Mouse (Mus musculus) midbrain, embryonic 16.5 days (tissue): Measurements from ENCODE around the gene Fibp. TPM values are rescaled to one million over a fixed set of nuclear protein-coding genes. Genes with fewer than 3 reads are reported as not detected.

Experiments
- ATAC-seq: fragments of 200-750 bp; cut with Nextera tagmentation; 2 replicates; pipeline ENCODE4 v1.8.0; 2017; ENCODE audit warnings: moderate TSS enrichment
- H3K27ac ChIP-seq: fragments of 300-500 bp; sonication (generic); 2 replicates; pipeline ENCODE4 v1.5.1; 2014; ENCODE audit warnings: mild to moderate bottlenecking, low read length, mixed read lengths
- H3K27me3 ChIP-seq: fragments of 300-500 bp; sonication (generic); 2 replicates; pipeline ENCODE4 v1.6.1; 2014; ENCODE audit warnings: low read depth, low read length, mixed read lengths; ENCODE audit not compliant: control insufficient read depth, insufficient read depth
- H3K36me3 ChIP-seq: fragments of 300-500 bp; sonication (generic); 2 replicates; pipeline ENCODE4 v1.6.1; 2014; ENCODE audit warnings: mild to moderate bottlenecking, low read length, moderate library complexity, mixed read lengths; ENCODE audit not compliant: control insufficient read depth, insufficient read depth
- H3K4me1 ChIP-seq: fragments of 300-500 bp; sonication (generic); 2 replicates; pipeline ENCODE4 v1.6.1; 2014; ENCODE audit warnings: mild to moderate bottlenecking, low read length, mixed read lengths; ENCODE audit not compliant: control insufficient read depth, insufficient read depth
- H3K4me2 ChIP-seq: fragments of 300-500 bp; sonication (generic); 2 replicates; pipeline ENCODE4 v1.6.1; 2014; ENCODE audit warnings: mild to moderate bottlenecking, low read length, mixed read lengths
- H3K4me3 ChIP-seq: fragments of 300-500 bp; sonication (generic); 2 replicates; pipeline ENCODE4 v1.5.1; 2014; ENCODE audit warnings: low read depth, mild to moderate bottlenecking, low read length, moderate library complexity, mixed read lengths
- H3K9ac ChIP-seq: fragments of 300-500 bp; sonication (generic); 2 replicates; pipeline ENCODE4 v1.6.1; 2014; ENCODE audit warnings: low read depth, low read length, mixed read lengths
- H3K9me3 ChIP-seq: fragments of 300-500 bp; sonication (generic); replicated peaks from 2 replicates; pipeline ENCODE4 v1.6.1; 2014; ENCODE audit warnings: mild to moderate bottlenecking, low read length, mixed read lengths; ENCODE audit not compliant: control insufficient read depth, poor library complexity, severe bottlenecking
- WGBS: fragments of 180-500 bp; shearing (Covaris S2); extraction: QIAGEN DNeasy Blood & Tissue Kit; methylation state at CpG from one replicate; pipeline ENCODE4 v1.1.7; 2014; 5-methylcytosine and 5-hydroxymethylcytosine counted together
- polyA plus RNA-seq: library from polyadenylated mRNA; unstranded; fragments of >200 nt; fragmentation: Nextera tagmentation; extraction: Ambion mirVana; gene quantifications from 2 replicates; pipeline ENCODE4 v1.2.1, GENCODE M21; 2015

The Fibp gene
- polyA plus RNA-seq, 1 experiment from 2014 or later, result 178 TPM

- no peak for ATAC-seq
- Histone ChIP-seq H3K4me2 (no peak overlapping the region), H3K27me3 (no peaks in the 10 kb centered on the region), H3K9me3 (no peaks in the 10 kb centered on the region), H3K9ac (no peak overlapping the region), H3K36me3 (peaks cover 38% of the 10 kb centered on the region), H3K4me1 (peaks cover 16% of the 10 kb centered on the region), H3K4me3 (no peak overlapping the region; the same call in 1 of the 2 replicates), H3K27ac (no peak overlapping the region)
- WGBS, result 90% methylated on average over 16 of the region's 16 CpGs
Observed at GRCm38 (mm10) chr19:5496052-5496370, 35.6 kb downstream of the Fibp start.

DNA sequence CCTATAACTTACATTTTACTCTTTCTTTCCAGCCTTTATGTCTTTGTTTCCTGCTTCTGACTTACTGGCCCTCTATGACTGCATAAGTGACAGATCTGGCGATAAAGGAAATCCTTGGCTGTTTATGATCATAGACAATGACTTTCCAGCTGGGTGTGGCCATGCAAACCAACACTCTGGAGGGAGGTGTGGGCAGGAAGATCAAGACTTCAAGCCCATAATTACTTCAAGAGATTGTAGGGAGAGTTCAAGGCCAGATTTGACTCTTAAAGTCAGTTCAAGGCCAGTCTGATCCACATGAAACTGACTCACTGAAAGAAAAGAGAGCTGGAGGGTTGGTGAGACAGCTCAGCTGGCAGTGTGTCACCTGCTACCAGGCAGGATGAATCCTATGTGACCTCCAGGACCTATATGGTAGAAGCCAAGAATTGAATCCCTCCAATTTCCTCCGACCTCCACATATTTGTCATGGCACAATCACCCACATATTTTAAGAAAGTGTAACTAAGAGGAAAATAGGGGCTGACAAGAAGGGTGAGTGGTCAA is 40.0 kb downstream of the Fibp start:
- Histone ChIP-seq H3K27ac (no peak overlapping the region), H3K27me3 (no peaks in the 10 kb centered on the region), H3K4me3 (no peak overlapping the region), H3K9ac (no peak overlapping the region), H3K36me3 (peaks cover 28% of the 10 kb centered on the region), H3K4me1 (no peaks in the 10 kb centered on the region), H3K9me3 (no peaks in the 10 kb centered on the region), H3K4me2 (no peak overlapping the region)
- WGBS, result 95% methylated on average over 2 of the region's 2 CpGs
- no peak for ATAC-seq

DNA sequence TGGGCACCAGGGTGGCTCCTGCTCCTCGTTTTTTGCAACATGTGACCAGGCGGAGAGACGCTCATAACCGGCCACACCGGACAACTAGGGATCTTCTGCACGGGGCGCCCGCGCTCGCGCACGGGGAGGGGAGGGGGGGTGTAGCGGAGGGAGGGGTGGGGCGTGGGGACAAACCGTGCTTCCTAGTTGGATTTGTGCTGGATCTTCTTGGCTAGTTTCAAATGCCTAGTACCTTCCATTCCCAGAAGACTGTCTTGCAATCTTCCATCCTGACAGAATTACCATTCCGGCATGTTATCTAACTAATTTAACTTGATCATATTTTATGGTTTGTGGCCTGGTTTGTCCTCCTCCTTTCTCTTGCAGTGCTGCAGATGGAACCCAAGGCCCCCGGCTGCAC is 43.3 kb downstream of the Fibp start, which contains the start of gene 1700020D05Rik:
Gene 1700020D05Rik, minus strand, starts transcription at position 101 of the 400 bp plus-strand sequence.
- no peak within 1 kb of the TSS for H3K4me3 ChIP-seq
- no peaks in the 10 kb centered on the region for H3K9me3 ChIP-seq
- no peak within 1 kb of the TSS for H3K9ac ChIP-seq
- no peaks in the 10 kb centered on the region for H3K27me3 ChIP-seq
- 0 out of 2 replicates have a peak, but pooled peaks cover 7% of the 10 kb centered on the region for H3K36me3 ChIP-seq
- WGBS, result 65% methylated on average over 17 of the region's 17 CpGs
- peaks cover 2% of the 10 kb centered on the region; the same call in 1 of the 2 replicates for H3K4me1 ChIP-seq
- H3K4me2 ChIP-seq, result no peak within 1 kb of the TSS
- ATAC-seq, result no peak
- no peak within 1 kb of the TSS for H3K27ac ChIP-seq

- ATAC-seq, result peak; percentile 99
Observed at GRCm38 (mm10) chr19:5510031-5511026, 49.9 kb downstream of the Fibp start, which contains the start of gene Snx32. TSS of gene Snx32 (minus strand) at chr19:5510538.

DNA sequence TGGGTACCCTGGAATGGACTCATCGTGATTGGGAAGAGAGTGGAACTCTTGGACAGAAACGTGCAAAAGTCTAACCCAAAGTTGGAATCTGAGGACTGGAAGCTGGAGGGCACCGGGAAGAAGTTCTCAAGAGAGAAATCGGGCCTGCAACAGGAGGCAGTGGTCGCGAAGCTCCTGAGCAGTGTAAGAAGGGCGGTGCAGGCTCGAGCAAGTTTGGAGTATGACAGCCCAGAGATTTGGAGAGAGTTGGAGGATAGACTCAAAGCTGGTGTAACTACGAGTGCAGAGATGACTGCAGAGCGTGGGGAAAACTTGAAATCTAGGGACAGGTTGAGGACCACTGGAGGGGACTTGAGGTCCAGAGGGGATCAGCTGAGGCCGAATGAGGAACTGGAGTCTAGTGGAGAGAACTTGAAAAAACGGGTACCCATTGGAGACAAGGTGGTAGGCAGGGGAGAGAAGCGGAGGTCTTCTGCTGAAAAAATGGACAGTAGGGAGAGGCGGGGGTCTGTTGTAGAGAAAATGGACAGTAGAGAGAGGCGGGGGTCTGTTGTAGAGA is 50.7 kb downstream of the Fibp start:
- Histone ChIP-seq H3K9me3 (no peaks in the 10 kb centered on the region), H3K9ac (peak overlapping the region; percentile 63), H3K27me3 (no peaks in the 10 kb centered on the region), H3K4me3 (peak overlapping the region; percentile 64), H3K4me1 (peaks cover 19% of the 10 kb centered on the region), H3K4me2 (peak overlapping the region; percentile 91), H3K27ac (no peak overlapping the region; the same call in 1 of the 2 replicates), H3K36me3 (no peaks in the 10 kb centered on the region)
- WGBS, result 51% methylated on average over 15 of the region's 15 CpGs
- no peak for ATAC-seq

More at GRCm38 (mm10) chr19:5510031-5511026, 49.9 kb downstream of the Fibp start, which contains the start of gene Snx32:
- peak within 1 kb of the TSS; percentile 89 for H3K27ac ChIP-seq
- H3K9ac ChIP-seq, result peak within 1 kb of the TSS; percentile 72
- H3K36me3 ChIP-seq, result no peaks in the 10 kb centered on the region
- H3K27me3 ChIP-seq, result no peaks in the 10 kb centered on the region
- H3K4me1 ChIP-seq, result peaks cover 20% of the 10 kb centered on the region
- H3K4me3 ChIP-seq, result peak within 1 kb of the TSS; percentile 64
- no peaks in the 10 kb centered on the region for H3K9me3 ChIP-seq
- whole genome bisulfite sequencing, result 3% methylated on average over 47 of the region's 47 CpGs
- H3K4me2 ChIP-seq, result peak within 1 kb of the TSS; percentile 91

DNA sequence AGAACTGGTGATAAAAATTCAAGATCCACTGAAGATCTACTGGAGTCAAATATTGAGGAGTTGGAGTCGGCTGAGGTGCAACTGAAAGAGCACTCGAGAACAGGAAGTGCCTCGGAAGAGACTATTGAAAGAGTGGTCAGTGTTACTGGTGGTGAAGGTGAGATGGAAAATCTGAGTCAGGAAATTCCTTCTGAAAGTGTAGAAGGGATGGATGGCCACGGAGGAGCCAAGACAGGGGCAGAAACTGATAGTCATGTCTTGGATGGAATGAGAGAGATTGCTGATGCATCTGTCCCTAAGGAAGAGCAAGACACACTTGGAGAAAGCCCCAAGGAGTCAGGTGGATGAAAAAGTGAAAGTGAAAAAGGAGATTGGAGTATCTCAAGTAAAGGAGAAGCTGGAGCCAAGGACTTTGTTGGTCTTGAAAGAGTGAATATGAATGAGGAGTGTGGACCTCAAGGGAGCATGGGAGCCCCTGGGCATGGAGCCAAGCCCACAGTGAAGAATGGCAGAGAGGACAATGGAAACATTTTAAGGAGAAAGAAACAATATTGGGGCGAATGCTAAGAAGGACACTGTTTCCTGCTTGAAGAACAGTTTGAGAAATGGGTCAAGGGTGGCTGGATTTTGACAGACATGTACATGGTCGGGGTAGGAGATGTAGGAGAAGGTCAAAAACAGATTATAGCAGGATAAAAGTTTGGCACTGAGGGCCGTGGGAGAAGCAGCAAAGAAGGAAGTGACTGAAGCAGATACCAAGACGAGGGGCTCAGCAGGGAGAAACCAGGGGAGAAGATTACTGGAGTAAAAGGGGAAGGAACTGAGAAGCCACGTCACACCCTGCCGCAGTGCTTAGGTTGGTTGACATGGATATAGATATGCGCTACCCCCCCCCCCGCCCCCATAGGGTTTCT is 51.9 kb downstream of the Fibp start:
- Histone ChIP-seq H3K4me1 (peaks cover 18% of the 10 kb centered on the region), H3K36me3 (no peaks in the 10 kb centered on the region), H3K4me3 (no peak overlapping the region), H3K9ac (no peak overlapping the region), H3K27me3 (no peaks in the 10 kb centered on the region), H3K9me3 (no peaks in the 10 kb centered on the region), H3K27ac (no peak overlapping the region), H3K4me2 (no peak overlapping the region)
- WGBS, result 82% methylated on average over 12 of the region's 12 CpGs
- ATAC-seq, result no peak

- WGBS, result 81% methylated on average over 3 of the region's 3 CpGs
Observed at GRCm38 (mm10) chr19:5513005-5513349, 52.6 kb downstream of the Fibp start.

More at GRCm38 (mm10) chr19:5513005-5513349, 52.6 kb downstream of the Fibp start:
- Histone ChIP-seq H3K4me3 (no peak overlapping the region), H3K9me3 (no peaks in the 10 kb centered on the region), H3K9ac (no peak overlapping the region), H3K4me1 (peaks cover 18% of the 10 kb centered on the region), H3K36me3 (no peaks in the 10 kb centered on the region), H3K27me3 (no peaks in the 10 kb centered on the region), H3K4me2 (no peak overlapping the region), H3K27ac (no peak overlapping the region)
- ATAC-seq, result no peak
